Mouse (Mus musculus) ovary, postnatal 36 days (tissue): ENCODE measurements at regions not wholly inside any gene's neighbourhood (a gene's known extent, or its start where the extent isn't known, plus 50 kb on each side); places are given as distances from the start of the nearest gene placed in this dataset.
A peak's percentile ranks its signal among the peaks of the same experiment; 100 is the strongest.

Experiments
- DNase-seq: peaks from one replicate; pipeline ENCODE4 v3.0.0; 2022; ENCODE audit warnings: low spot score, mixed read lengths

- DNase-seq: no peak
Observed at GRCm38 (mm10) chr1:186236267-186237020, 119.3 kb upstream of the Lyplal1 start.

- DNase-seq: no peak
Observed at GRCm38 (mm10) chr1:186234536-186234935, 117.4 kb upstream of the Lyplal1 start.

GRCm38 (mm10) chr1:186230476-186230875, 113.4 kb upstream of the Lyplal1 start:
- no peak for DNase-seq

GRCm38 (mm10) chr1:186229856-186230255, 112.7 kb upstream of the Lyplal1 start:
- no peak for DNase-seq

GRCm38 (mm10) chr1:186228396-186228795, 111.3 kb upstream of the Lyplal1 start:
- no peak for DNase-seq

GRCm38 (mm10) chr1:186224231-186224630, 107.1 kb upstream of the Lyplal1 start:
- DNase-seq: no peak

GRCm38 (mm10) chr1:186223417-186223816, 106.3 kb upstream of the Lyplal1 start:
- DNase-seq: no peak

GRCm38 (mm10) chr1:186218995-186219394, 101.9 kb upstream of the Lyplal1 start:
- no peak for DNase-seq

- no peak for DNase-seq
Observed at GRCm38 (mm10) chr1:186217198-186217597, 100.1 kb upstream of the Lyplal1 start.

GRCm38 (mm10) chr1:186204151-186204550, 87.0 kb upstream of the Lyplal1 start:
- no peak for DNase-seq

GRCm38 (mm10) chr1:186202536-186202935, 85.4 kb upstream of the Lyplal1 start:
- DNase-seq: no peak

GRCm38 (mm10) chr1:186198391-186198790, 81.3 kb upstream of the Lyplal1 start:
- DNase-seq: no peak

- no peak for DNase-seq
Observed at GRCm38 (mm10) chr1:186197057-186197456, 79.9 kb upstream of the Lyplal1 start.

- peak; percentile 6 for DNase-seq
Observed at GRCm38 (mm10) chr1:186189390-186189789, 72.3 kb upstream of the Lyplal1 start.

GRCm38 (mm10) chr1:186187372-186187771, 70.3 kb upstream of the Lyplal1 start:
- no peak for DNase-seq

- no peak for DNase-seq
Observed at GRCm38 (mm10) chr1:186183204-186183651, 66.1 kb upstream of the Lyplal1 start.

- peak; percentile 26 for DNase-seq
Observed at GRCm38 (mm10) chr1:186182498-186183203, 65.5 kb upstream of the Lyplal1 start.

- no peak for DNase-seq
Observed at GRCm38 (mm10) chr1:186177019-186177418, 59.9 kb upstream of the Lyplal1 start.

- no peak for DNase-seq
Observed at GRCm38 (mm10) chr1:186173472-186174014, 56.4 kb upstream of the Lyplal1 start.

GRCm38 (mm10) chr1:186171691-186172090, 54.6 kb upstream of the Lyplal1 start:
- no peak for DNase-seq
